Mouse (Mus musculus): ENCODE measurements around the gene Lipc. TPM values are rescaled to one million over a fixed set of nuclear protein-coding genes. Genes with fewer than 3 reads are reported as not detected.

The Lipc gene
- polyA plus RNA-seq, 1 experiment from 2014 or later = not detected

GRCm38 (mm10) chr9:70902821-70903730 is 49.0 kb downstream of the Lipc start:
- Histone ChIP-seq H3K4me3 (no peak overlapping the region), H3K4me1 (no peaks in the 10 kb centered on the region), H3K4me2 (replicated peaks) (no peak overlapping the region), H3K27ac (no peak overlapping the region), H3K27me3 (replicated peaks) (no peaks in the 10 kb centered on the region), H3K36me3 (no peaks in the 10 kb centered on the region), H3K9ac (no peak overlapping the region), H3K9me3 (no peaks in the 10 kb centered on the region)
- 94% methylated on average over 11 of the region's 11 CpGs for WGBS
- no peak for ATAC-seq (ENCODE audit: low FRiP score, low read depth)

DNA sequence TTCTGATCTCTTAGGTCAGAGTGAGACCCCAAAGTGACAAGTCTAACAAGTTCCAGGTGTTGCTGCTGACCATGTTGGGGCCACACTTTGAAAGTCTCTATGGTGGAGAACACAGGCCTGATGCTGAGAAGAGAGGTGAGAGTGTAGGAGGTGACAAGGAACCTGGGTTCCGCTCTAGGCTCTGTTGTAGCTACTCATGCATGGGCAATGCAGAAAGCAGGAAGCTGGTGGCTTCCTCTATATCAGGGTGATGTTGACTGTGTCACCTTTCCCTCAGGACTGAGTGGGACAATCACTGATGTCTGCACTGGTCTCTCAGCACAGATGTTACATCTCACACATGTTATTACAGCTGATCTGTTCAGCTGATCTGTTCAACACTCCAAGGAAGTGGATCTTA is 57.8 kb downstream of the Lipc start:
- 87% methylated on average over 1 of the region's 1 CpGs for WGBS
- H3K4me1 ChIP-seq = no peaks in the 10 kb centered on the region
- H3K36me3 ChIP-seq = no peaks in the 10 kb centered on the region
- H3K9ac ChIP-seq = no peak overlapping the region
- H3K4me3 ChIP-seq = no peak overlapping the region
- no peak for ATAC-seq (ENCODE audit: low FRiP score, low read depth)
- no peak overlapping the region for H3K27ac ChIP-seq
- no peaks in the 10 kb centered on the region for H3K27me3 ChIP-seq (replicated peaks)
- H3K9me3 ChIP-seq = no peaks in the 10 kb centered on the region
- H3K4me2 ChIP-seq (replicated peaks) = no peak overlapping the region

GRCm38 (mm10) chr9:70893526-70893925 is 58.5 kb downstream of the Lipc start:
- 72% methylated on average over 3 of the region's 3 CpGs for WGBS

DNA sequence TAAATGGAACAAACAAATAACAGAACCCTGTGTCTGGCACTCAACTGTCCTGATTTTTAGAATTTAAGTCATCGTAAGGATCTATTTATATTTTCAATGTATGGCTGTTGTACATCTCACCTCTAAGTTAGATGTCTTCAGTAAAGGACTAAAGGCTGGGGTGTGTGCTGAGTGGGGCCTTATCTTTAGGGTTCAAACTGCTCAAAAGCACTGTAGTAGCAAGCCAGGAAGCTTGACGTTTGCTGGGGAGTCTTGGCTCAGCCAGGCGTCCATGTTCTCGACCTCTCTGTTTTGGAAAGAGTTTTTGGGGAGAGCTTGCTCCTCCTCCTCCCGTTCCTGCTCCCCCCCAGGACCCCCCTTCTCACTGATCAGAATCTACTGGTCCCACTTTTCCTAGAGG is 59.4 kb downstream of the Lipc start:
- Histone ChIP-seq H3K36me3 (no peaks in the 10 kb centered on the region), H3K4me1 (no peaks in the 10 kb centered on the region), H3K27me3 (replicated peaks) (no peaks in the 10 kb centered on the region), H3K9ac (no peak overlapping the region), H3K4me3 (no peak overlapping the region), H3K27ac (no peak overlapping the region), H3K9me3 (no peaks in the 10 kb centered on the region), H3K4me2 (replicated peaks) (no peak overlapping the region)
- ATAC-seq (ENCODE audit: low FRiP score, low read depth) = no peak
- WGBS = 87% methylated on average over 5 of the region's 5 CpGs

More at GRCm38 (mm10) chr9:70893526-70893925, 58.5 kb downstream of the Lipc start:
- no peak overlapping the region for H3K9ac ChIP-seq
- no peaks in the 10 kb centered on the region for H3K9me3 ChIP-seq
- no peaks in the 10 kb centered on the region for H3K36me3 ChIP-seq
- H3K4me2 ChIP-seq (replicated peaks) = no peak overlapping the region
- ATAC-seq (ENCODE audit: low FRiP score, low read depth) = no peak
- H3K4me1 ChIP-seq = no peaks in the 10 kb centered on the region
- H3K4me3 ChIP-seq = no peak overlapping the region
- H3K27me3 ChIP-seq (replicated peaks) = no peaks in the 10 kb centered on the region
- H3K27ac ChIP-seq = no peak overlapping the region

DNA sequence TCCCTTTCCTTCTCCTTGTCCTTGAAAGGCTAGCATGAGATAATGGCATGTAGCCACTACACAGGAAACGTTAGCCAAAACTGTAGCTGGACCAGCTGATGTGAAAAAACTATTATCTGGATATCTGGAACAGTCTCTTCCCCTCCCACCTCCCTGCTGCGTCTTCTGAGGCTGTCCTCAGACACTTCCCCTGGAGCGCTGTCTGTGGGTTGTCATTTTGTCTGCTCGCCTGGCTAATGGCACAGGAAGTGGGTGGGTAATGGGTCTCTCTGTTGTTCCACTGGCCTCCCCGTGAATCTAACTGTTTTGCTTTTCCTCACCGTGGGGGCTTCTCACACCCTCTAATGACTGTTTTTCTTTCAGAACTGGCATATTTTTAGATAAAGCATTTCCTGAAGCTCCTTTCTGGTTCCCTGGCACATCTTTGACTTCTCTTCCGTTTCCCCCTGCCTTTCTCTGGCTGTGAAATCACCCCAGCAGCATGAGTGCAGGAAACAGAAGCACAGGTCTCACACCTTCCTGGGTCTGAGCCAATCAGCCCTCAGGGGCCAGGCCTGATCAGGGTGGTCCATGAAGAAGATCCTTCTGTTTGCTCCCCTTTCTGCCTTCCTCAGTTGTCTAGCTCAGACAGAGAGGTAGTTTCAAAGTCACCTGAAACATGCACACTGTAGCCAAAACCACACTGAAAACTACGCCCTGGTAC is 60.4 kb downstream of the Lipc start:
- no peak for ATAC-seq (ENCODE audit: low FRiP score, low read depth)
- Histone ChIP-seq H3K27me3 (replicated peaks) (no peaks in the 10 kb centered on the region), H3K4me2 (replicated peaks) (no peak overlapping the region), H3K4me3 (no peak overlapping the region), H3K27ac (no peak overlapping the region), H3K4me1 (no peaks in the 10 kb centered on the region), H3K9me3 (no peaks in the 10 kb centered on the region), H3K36me3 (no peaks in the 10 kb centered on the region), H3K9ac (no peak overlapping the region)
- 68% methylated on average over 8 of the region's 8 CpGs for WGBS

DNA sequence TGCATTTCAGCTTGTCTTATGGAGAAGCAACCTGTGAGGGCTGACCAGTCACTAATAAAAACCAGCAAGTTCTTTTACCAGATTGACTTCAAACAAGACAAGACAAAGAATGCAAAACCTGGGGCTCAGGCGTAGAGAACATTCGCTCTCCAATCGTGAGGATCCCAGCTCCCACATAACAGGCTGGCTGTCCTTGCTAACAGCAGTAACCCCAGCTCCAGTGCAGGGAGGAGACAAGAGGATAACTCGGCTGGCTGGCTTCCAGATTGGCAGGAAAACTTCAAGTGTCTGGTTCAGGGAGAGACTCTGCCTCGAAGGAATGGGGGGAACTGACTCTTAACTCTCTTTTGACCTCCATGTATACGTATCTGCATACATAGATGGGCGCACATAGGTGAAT is 61.3 kb downstream of the Lipc start:
- Histone ChIP-seq H3K4me2 (replicated peaks) (no peak overlapping the region), H3K27ac (no peak overlapping the region), H3K9me3 (no peaks in the 10 kb centered on the region), H3K27me3 (replicated peaks) (no peaks in the 10 kb centered on the region), H3K9ac (no peak overlapping the region), H3K4me3 (no peak overlapping the region), H3K36me3 (no peaks in the 10 kb centered on the region), H3K4me1 (no peaks in the 10 kb centered on the region)
- ATAC-seq (ENCODE audit: low FRiP score, low read depth) = no peak
- WGBS = 83% methylated on average over 7 of the region's 7 CpGs

DNA sequence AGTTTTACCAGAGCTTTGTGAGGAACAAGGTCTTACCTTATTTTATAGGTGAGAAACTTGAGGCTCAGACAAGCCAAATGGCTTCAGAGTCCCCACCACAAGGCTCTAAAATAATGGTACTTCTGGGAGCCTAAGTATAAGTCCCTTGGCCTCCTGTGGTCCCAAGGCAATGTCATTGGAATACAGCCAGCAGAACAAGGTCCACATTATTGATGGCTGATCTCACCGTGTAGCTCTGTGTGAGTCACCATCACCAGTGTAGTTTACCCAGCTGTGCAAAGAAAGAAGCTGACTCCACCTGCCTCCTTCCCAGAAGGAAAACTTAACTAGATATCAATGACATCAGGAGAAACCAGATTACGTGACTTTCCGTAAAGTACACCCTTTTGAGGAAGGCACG is 63.1 kb downstream of the Lipc start:
- H3K9me3 ChIP-seq = no peaks in the 10 kb centered on the region
- H3K4me2 ChIP-seq (replicated peaks) = no peak overlapping the region
- no peaks in the 10 kb centered on the region for H3K4me1 ChIP-seq
- no peak overlapping the region for H3K27ac ChIP-seq
- ATAC-seq (ENCODE audit: low FRiP score, low read depth) = no peak
- H3K4me3 ChIP-seq = no peak overlapping the region
- no peaks in the 10 kb centered on the region for H3K36me3 ChIP-seq
- 77% methylated on average over 4 of the region's 4 CpGs for WGBS
- no peaks in the 10 kb centered on the region for H3K27me3 ChIP-seq (replicated peaks)
- H3K9ac ChIP-seq = no peak overlapping the region

DNA sequence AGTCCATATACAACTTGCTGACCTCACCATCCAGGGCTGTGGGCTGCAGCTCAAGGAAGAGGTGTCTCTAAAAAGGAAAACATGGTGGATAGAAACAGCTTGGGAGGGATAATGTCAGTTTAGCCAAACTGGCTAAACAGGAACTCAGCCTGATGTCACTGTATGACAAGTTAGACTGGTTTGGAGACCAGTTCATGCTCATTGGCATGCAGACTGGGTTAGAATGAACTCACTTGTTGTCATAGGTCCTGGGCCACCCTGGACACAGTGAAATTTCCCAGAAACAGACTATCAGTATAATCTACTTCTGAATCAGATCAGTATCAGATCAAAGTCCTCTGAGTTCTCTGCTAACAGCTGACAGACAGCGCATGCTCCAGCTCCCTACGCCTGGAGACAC is 63.5 kb downstream of the Lipc start:
- 96% methylated on average over 2 of the region's 2 CpGs for WGBS
- no peak for ATAC-seq (ENCODE audit: low FRiP score, low read depth)

GRCm38 (mm10) chr9:70881982-70882381 is 70.0 kb downstream of the Lipc start:
- no peaks in the 10 kb centered on the region for H3K36me3 ChIP-seq
- no peak for ATAC-seq (ENCODE audit: low FRiP score, low read depth)
- no peak overlapping the region for H3K4me3 ChIP-seq
- no peak overlapping the region for H3K9ac ChIP-seq
- H3K27ac ChIP-seq = no peak overlapping the region
- no peaks in the 10 kb centered on the region for H3K4me1 ChIP-seq
- H3K27me3 ChIP-seq (replicated peaks) = no peaks in the 10 kb centered on the region
- H3K4me2 ChIP-seq (replicated peaks) = no peak overlapping the region
- WGBS = 56% methylated on average over 5 of the region's 5 CpGs
- no peaks in the 10 kb centered on the region for H3K9me3 ChIP-seq

More for the DNA sequence above, 63.5 kb downstream of the Lipc start:
- H3K4me1 ChIP-seq = no peaks in the 10 kb centered on the region
- H3K4me2 ChIP-seq (replicated peaks) = no peak overlapping the region
- H3K27ac ChIP-seq = no peak overlapping the region
- H3K9me3 ChIP-seq = no peaks in the 10 kb centered on the region
- H3K36me3 ChIP-seq = no peaks in the 10 kb centered on the region
- no peak overlapping the region for H3K4me3 ChIP-seq
- no peaks in the 10 kb centered on the region for H3K27me3 ChIP-seq (replicated peaks)
- H3K9ac ChIP-seq = no peak overlapping the region

DNA sequence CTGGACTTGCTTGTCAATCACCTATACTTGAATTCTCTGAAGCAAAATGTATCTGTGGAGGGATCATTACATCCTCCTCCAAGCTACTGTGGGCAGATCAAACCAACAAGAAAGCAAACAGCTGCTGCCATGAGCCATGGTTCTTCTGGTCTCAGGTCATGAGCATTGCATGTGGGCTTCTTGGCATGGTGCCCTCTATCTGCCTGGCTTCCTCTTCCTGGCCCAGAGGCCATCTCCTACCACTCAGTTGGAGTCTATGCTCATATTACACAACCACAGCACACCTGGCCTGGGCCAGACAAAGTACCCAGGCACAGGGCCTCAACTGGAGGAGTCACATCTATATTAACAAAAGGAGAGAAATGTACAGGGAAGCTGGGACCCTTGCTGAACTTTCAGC is 73.2 kb downstream of the Lipc start:
- Histone ChIP-seq H3K4me1 (no peaks in the 10 kb centered on the region), H3K4me2 (replicated peaks) (no peak overlapping the region), H3K9ac (no peak overlapping the region), H3K36me3 (no peaks in the 10 kb centered on the region), H3K27ac (no peak overlapping the region), H3K27me3 (replicated peaks) (no peaks in the 10 kb centered on the region), H3K9me3 (no peaks in the 10 kb centered on the region), H3K4me3 (no peak overlapping the region)
- ATAC-seq (ENCODE audit: low FRiP score, low read depth) = no peak

- no peak overlapping the region for H3K4me3 ChIP-seq
- no peaks in the 10 kb centered on the region for H3K4me1 ChIP-seq
- ATAC-seq (ENCODE audit: low FRiP score, low read depth) = no peak
- no peaks in the 10 kb centered on the region for H3K27me3 ChIP-seq (replicated peaks)
- no peaks in the 10 kb centered on the region for H3K36me3 ChIP-seq
- no peak overlapping the region for H3K4me2 ChIP-seq (replicated peaks)
- WGBS = 92% methylated on average over 5 of the region's 5 CpGs
- H3K9ac ChIP-seq = no peak overlapping the region
- H3K27ac ChIP-seq = no peak overlapping the region
- no peaks in the 10 kb centered on the region for H3K9me3 ChIP-seq
Observed at GRCm38 (mm10) chr9:70878157-70878556, 73.9 kb downstream of the Lipc start.

- Histone ChIP-seq H3K36me3 (no peaks in the 10 kb centered on the region), H3K9ac (no peak overlapping the region), H3K4me2 (replicated peaks) (no peak overlapping the region), H3K4me3 (no peak overlapping the region), H3K27me3 (replicated peaks) (no peaks in the 10 kb centered on the region), H3K27ac (no peak overlapping the region), H3K4me1 (no peaks in the 10 kb centered on the region), H3K9me3 (no peaks in the 10 kb centered on the region)
- no peak for ATAC-seq (ENCODE audit: low FRiP score, low read depth)
- 81% methylated on average over 4 of the region's 4 CpGs for WGBS
Observed at GRCm38 (mm10) chr9:70875490-70875889, 76.5 kb downstream of the Lipc start.

Data from neural tube, embryonic 12.5 days (tissue).